Mouse (Mus musculus) hindbrain, embryonic 13.5 days (tissue): ENCODE data around the gene Hsf2bp. TPM values are rescaled to one million over a fixed set of nuclear protein-coding genes. Genes with fewer than 3 reads are reported as not detected.

Experiments
- ATAC-seq: fragments of 200-750 bp; cut with Nextera tagmentation; 2 replicates; pipeline ENCODE4 v1.8.0; 2017; ENCODE audit warnings: moderate TSS enrichment; ENCODE audit not compliant: low FRiP score
- H3K27ac ChIP-seq: fragments of 300-500 bp; sonication (generic); 2 replicates; pipeline ENCODE4 v1.5.1; 2015; ENCODE audit warnings: inconsistent platforms, mild to moderate bottlenecking, moderate library complexity
- H3K27me3 ChIP-seq: fragments of 300-500 bp; sonication (generic); 2 replicates; pipeline ENCODE4 v1.6.1; 2015; ENCODE audit warnings: mild to moderate bottlenecking, inconsistent platforms
- H3K36me3 ChIP-seq: fragments of 300-500 bp; sonication (generic); 2 replicates; pipeline ENCODE4 v1.6.1; 2015; ENCODE audit warnings: mild to moderate bottlenecking, inconsistent platforms
- H3K4me1 ChIP-seq: fragments of 300-500 bp; sonication (generic); replicated peaks from 2 replicates; pipeline ENCODE4 v1.6.1; 2015; ENCODE audit warnings: inconsistent platforms
- H3K4me2 ChIP-seq: fragments of 300-500 bp; sonication (generic); 2 replicates; pipeline ENCODE4 v1.6.1; 2015; ENCODE audit warnings: inconsistent platforms, mild to moderate bottlenecking, moderate library complexity
- H3K4me3 ChIP-seq: fragments of 300-500 bp; sonication (generic); 2 replicates; pipeline ENCODE4 v1.5.1; 2015; ENCODE audit warnings: mild to moderate bottlenecking, inconsistent platforms
- H3K9ac ChIP-seq: fragments of 300-500 bp; sonication (generic); 2 replicates; pipeline ENCODE4 v1.6.1; 2015; ENCODE audit warnings: mild to moderate bottlenecking, inconsistent platforms
- H3K9me3 ChIP-seq: fragments of 300-500 bp; sonication (generic); 2 replicates; pipeline ENCODE4 v1.6.1; 2016; ENCODE audit warnings: inconsistent platforms
- WGBS: fragments of 180-500 bp; shearing (Covaris S2); methylation state at CpG from one replicate; pipeline ENCODE4 v1.1.7; 2015; 5-methylcytosine and 5-hydroxymethylcytosine counted together
- polyA plus RNA-seq: library from polyadenylated mRNA; unstranded; fragments of >200 nt; fragmentation: Nextera tagmentation; extraction: Ambion mirVana; gene quantifications from 2 replicates; pipeline ENCODE4 v1.2.1, GENCODE M21; 2015

The Hsf2bp gene
- polyA plus RNA-seq, 1 experiment from 2014 or later: 0.70 TPM

DNA sequence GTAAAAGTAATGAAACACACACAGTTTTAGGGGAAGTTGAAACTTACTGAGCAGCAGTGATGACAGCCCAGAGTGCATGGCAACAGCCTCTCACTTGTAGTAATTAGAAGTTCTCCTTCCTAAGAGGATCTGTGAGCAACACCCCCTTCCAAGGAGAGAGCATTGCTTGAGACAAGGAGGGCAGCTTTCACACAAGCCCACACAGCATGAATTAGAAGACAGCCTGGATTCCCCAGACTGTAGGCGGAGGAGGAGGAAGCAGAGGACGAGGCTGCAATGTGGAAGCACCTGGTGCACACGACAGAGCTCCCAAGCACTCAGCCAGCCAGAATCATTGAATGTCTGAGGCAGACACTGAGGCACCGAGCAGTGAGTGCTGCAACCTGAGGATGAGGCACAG lies 39.8 kb downstream of the Hsf2bp start:
- H3K4me1 ChIP-seq: no peaks in the 10 kb centered on the region
- ATAC-seq: no peak
- no peak overlapping the region for H3K9ac ChIP-seq
- no peak overlapping the region for H3K4me3 ChIP-seq
- no peak overlapping the region for H3K27ac ChIP-seq
- no peaks in the 10 kb centered on the region for H3K9me3 ChIP-seq
- no peaks in the 10 kb centered on the region for H3K36me3 ChIP-seq
- H3K4me2 ChIP-seq: no peak overlapping the region
- WGBS: 83% methylated on average over 4 of the region's 4 CpGs
- no peaks in the 10 kb centered on the region for H3K27me3 ChIP-seq

DNA sequence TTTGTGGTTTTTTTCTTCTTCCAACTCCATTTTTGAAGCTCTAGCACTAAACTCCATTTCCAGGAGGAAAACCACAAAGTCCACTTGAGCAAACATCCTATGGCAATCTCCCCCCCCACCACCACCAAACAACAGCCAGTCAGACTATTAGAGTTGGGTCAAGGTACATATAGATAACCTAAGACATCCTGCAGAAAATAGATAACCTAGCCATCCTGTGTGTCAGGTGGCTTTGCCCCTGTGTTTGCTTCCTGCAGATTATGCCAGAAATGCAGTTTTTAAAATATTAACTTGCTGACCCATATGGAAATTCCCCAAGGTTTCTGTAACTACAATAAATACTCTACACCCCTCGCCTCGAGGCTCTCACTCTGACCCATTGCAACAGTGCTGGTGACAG lies 40.4 kb downstream of the Hsf2bp start:
- no peaks in the 10 kb centered on the region for H3K4me1 ChIP-seq
- H3K9me3 ChIP-seq: no peaks in the 10 kb centered on the region
- H3K36me3 ChIP-seq: no peaks in the 10 kb centered on the region
- no peak overlapping the region for H3K4me3 ChIP-seq
- no peak for ATAC-seq
- H3K4me2 ChIP-seq: no peak overlapping the region
- H3K27ac ChIP-seq: no peak overlapping the region
- no peaks in the 10 kb centered on the region for H3K27me3 ChIP-seq
- no peak overlapping the region for H3K9ac ChIP-seq
- WGBS: 92% methylated on average over 2 of the region's 2 CpGs

DNA sequence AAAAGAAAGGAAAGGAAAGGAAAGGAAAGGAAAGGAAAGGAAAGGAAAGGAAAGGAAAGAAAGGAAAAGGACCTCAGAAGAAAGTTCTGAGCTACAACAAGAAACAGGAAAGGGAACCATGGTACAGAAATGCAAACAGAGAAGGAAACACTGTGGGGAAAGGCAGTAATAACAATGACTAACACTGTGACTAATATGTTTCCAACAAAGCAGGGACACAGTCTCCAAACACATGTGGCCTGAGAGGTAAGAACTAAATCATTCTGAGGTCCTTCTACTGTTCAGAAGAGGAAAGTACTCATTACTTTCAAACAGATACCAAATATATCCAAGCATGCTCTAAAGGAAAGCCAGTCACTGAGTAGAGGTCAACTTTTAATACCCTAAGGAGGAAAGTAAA lies 42.0 kb downstream of the Hsf2bp start:
- Histone ChIP-seq H3K27me3 (no peaks in the 10 kb centered on the region), H3K4me3 (no peak overlapping the region), H3K27ac (no peak overlapping the region), H3K9ac (no peak overlapping the region), H3K4me2 (no peak overlapping the region), H3K4me1 (no peaks in the 10 kb centered on the region), H3K9me3 (no peaks in the 10 kb centered on the region), H3K36me3 (no peaks in the 10 kb centered on the region)
- ATAC-seq: no peak

DNA sequence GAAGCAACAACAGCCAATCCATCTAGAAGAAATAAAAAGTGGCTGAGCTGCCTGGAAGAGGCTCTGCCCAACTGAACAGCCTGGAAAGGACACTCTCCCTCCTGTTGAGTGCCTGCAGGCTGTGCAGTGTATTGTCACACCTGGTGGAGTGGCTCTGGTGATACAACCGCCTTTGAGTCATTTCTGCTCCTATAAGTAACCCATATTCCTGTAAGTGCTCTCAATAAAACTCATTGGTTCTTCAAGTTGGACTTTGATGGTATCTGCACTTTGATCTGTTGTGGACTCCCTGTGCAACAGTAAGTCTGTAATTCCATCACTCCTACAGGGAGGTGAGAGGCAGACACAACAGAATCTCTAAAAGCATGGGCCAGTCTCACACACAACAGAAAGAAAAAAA lies 42.8 kb downstream of the Hsf2bp start:
- H3K9ac ChIP-seq: no peak overlapping the region
- H3K4me3 ChIP-seq: no peak overlapping the region
- H3K27me3 ChIP-seq: no peaks in the 10 kb centered on the region
- no peak overlapping the region for H3K4me2 ChIP-seq
- H3K36me3 ChIP-seq: no peaks in the 10 kb centered on the region
- no peaks in the 10 kb centered on the region for H3K4me1 ChIP-seq
- WGBS: 97% methylated on average over 1 of the region's 1 CpGs
- ATAC-seq: no peak
- no peak overlapping the region for H3K27ac ChIP-seq
- no peaks in the 10 kb centered on the region for H3K9me3 ChIP-seq

DNA sequence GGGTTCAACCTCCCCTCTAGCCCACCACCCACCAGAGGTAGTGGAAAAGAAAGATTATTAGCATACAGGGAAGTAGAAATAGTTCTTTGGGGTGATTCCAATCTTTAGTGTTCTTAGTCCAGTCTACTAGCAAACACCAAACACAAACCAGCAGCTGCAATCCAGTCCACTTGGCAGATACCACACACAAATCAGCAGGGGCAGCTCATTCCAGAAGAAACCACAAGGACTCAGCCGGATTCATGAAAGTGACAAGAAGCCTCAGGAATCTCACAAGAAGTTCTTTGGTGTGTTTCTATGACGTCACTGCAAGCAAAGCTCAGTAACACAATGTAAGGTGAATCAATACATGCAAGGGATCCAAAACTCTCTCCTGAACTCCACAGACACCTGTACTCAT lies 44.1 kb downstream of the Hsf2bp start:
- 70% methylated on average over 2 of the region's 2 CpGs for WGBS
- no peak overlapping the region for H3K27ac ChIP-seq
- no peak for ATAC-seq

DNA sequence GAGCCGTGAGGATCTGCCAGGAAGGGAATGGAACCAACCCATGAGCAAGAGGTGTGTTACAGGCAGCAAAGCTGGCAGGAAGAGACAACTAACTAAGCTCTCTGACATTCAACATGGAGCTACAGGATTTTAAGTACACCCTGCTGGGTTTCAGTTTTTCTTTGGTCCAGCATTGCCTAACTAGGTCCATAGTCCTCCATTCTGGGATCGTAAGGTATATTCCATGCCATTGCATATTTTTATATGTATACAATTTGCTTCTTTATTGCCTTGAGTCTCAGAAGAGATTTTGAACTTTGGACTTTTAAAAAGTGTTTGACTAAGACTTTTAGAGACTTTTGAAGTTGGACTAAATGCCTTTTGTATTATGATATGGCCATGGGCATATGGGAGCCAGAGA lies 47.1 kb downstream of the Hsf2bp start:
- Histone ChIP-seq H3K9ac (no peak overlapping the region), H3K4me1 (no peaks in the 10 kb centered on the region), H3K27ac (no peak overlapping the region), H3K27me3 (no peaks in the 10 kb centered on the region), H3K9me3 (no peaks in the 10 kb centered on the region), H3K4me2 (no peak overlapping the region), H3K36me3 (no peaks in the 10 kb centered on the region), H3K4me3 (no peak overlapping the region)
- WGBS: 95% methylated on average over 2 of the region's 2 CpGs
- ATAC-seq: no peak

More for the DNA sequence above, 44.1 kb downstream of the Hsf2bp start:
- no peak overlapping the region for H3K4me3 ChIP-seq
- no peaks in the 10 kb centered on the region for H3K4me1 ChIP-seq
- no peaks in the 10 kb centered on the region for H3K36me3 ChIP-seq
- H3K9ac ChIP-seq: no peak overlapping the region
- no peak overlapping the region for H3K4me2 ChIP-seq
- H3K9me3 ChIP-seq: no peaks in the 10 kb centered on the region
- H3K27me3 ChIP-seq: no peaks in the 10 kb centered on the region

DNA sequence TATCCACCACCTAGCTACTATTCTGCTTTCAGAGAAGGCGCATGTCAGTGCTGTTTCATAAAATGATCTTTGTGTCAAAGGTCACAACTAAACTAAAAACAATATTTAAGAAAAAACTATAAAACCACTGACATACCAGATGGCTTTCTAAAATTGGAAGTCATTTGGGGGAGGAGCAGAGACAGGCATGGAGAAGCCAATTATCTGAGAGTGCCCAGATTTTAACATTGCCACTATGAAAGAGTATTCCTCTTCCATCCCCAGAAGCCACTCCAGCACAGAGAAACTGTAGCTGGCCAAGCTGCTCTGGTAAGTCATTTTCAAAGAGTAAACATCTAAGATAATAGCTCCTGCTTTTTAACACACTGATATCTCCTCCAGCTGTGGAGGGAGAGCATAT lies 49.2 kb downstream of the Hsf2bp start:
- H3K4me2 ChIP-seq: no peak overlapping the region
- no peak overlapping the region for H3K27ac ChIP-seq
- no peaks in the 10 kb centered on the region for H3K36me3 ChIP-seq
- H3K4me1 ChIP-seq: no peaks in the 10 kb centered on the region
- no peak for ATAC-seq
- H3K9ac ChIP-seq: no peak overlapping the region
- H3K27me3 ChIP-seq: no peaks in the 10 kb centered on the region
- H3K9me3 ChIP-seq: no peaks in the 10 kb centered on the region
- WGBS: 90% methylated on average over 1 of the region's 1 CpGs
- no peak overlapping the region for H3K4me3 ChIP-seq

DNA sequence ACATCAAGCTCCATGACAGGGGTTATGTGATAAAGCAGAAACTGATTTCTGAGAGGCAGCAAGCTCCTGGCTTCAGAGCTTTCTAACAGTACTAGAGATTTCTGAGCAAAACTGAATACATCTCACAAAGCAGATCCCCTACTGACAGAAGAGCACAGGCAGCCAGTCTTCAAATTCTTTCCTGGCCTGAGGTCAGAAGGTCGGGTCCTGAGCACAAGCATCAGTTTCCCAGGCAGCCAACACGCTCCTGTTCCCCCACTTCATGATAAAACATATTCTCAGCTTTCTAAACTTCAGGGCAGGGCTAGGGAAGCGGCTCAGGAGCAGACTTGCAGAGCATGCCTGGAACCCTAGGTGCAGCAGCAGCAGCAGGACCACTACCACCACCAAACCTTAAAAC lies 52.7 kb downstream of the Hsf2bp start:
- WGBS: 30% methylated on average over 3 of the region's 3 CpGs
- Histone ChIP-seq H3K9me3 (no peaks in the 10 kb centered on the region), H3K27me3 (no peaks in the 10 kb centered on the region), H3K4me1 (no peaks in the 10 kb centered on the region), H3K4me3 (no peak overlapping the region), H3K27ac (no peak overlapping the region), H3K4me2 (no peak overlapping the region), H3K9ac (no peak overlapping the region), H3K36me3 (no peaks in the 10 kb centered on the region)
- ATAC-seq: no peak

DNA sequence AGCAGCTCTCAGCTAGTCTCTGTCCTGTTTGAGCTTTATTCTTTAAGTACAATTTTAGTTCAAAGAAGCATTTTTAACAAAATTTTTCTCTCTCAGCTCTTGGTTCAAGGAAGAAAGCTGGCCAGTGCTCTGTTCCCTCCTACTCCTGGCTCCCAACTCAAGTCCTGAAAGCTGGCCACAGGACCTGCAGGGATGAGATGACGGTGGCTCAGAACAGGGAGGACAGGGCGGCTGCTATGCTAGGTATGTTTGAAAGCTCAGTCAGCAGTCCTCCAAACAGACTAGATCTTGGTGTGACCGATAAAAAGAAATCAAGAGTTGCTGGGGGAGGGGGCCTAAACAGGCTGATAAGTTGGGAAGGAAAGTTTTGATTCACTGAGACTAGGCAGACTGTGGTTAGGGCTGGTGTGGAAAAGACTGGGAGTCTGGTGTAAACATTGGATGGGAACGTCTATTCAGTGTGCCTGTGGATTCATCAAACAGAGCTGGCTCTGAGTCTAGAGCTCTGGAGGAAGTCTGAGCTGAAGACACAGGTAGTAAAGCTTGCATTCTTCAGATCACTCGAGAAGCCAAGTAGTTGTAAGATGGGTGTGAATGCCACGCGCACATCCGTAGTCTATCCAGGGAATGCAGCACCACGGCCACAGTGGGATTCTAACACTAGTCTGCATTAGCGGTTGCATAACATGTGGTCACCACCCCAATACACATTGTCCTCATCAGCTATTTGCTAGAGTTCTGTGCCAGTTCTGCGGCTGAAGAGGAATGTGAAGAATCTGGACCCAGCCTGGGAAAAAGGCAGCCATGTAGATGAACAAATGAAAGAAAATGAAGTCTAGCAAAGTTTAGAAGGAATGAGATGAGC lies 53.6 kb downstream of the Hsf2bp start:
- Histone ChIP-seq H3K27ac (no peak overlapping the region), H3K36me3 (no peaks in the 10 kb centered on the region), H3K27me3 (no peaks in the 10 kb centered on the region), H3K4me1 (no peaks in the 10 kb centered on the region), H3K9me3 (no peaks in the 10 kb centered on the region), H3K9ac (no peak overlapping the region), H3K4me3 (no peak overlapping the region), H3K4me2 (no peak overlapping the region)
- no peak for ATAC-seq
- 87% methylated on average over 11 of the region's 11 CpGs for WGBS

DNA sequence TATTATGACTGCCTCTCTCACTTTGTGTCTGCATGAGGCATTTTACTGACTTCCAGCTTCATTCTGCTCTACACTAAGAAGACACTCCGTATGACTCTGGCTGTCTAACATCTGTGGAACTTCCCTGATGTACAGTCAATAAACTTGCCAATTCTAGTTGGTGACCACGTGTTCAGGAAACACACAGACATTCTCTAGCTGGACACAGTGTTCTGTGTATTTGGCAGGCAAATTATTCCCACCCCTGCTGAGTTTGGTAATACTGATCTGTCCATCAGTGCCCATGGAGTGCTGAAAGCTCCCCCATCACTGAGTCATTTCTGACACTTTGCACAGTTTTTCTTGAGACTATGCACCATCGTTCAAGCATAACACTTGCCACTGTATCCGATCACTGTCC lies 56.3 kb downstream of the Hsf2bp start:
- Histone ChIP-seq H3K4me3 (no peak overlapping the region), H3K4me1 (no peaks in the 10 kb centered on the region), H3K4me2 (no peak overlapping the region), H3K9ac (no peak overlapping the region), H3K36me3 (no peaks in the 10 kb centered on the region), H3K9me3 (no peaks in the 10 kb centered on the region), H3K27ac (no peak overlapping the region), H3K27me3 (no peaks in the 10 kb centered on the region)
- no peak for ATAC-seq
- 73% methylated on average over 4 of the region's 4 CpGs for WGBS

DNA sequence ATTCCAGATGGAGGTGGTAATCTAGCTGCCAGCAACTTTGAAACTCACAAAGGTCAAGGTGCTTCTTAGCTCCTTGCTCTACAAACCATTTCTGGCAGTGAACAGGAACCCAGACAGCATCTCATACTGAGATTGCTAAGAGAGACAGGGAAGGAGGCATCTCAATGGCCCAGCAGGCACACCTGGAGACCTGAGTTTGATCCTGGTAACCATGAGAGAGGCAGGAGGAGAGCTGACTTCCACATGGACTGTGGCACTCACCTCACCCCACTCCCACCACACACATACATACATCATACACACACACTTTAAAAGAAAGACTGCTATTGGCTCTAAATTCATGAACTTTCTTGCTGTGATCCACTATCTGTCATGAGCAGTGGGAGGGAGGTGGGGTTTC lies 59.0 kb downstream of the Hsf2bp start:
- Histone ChIP-seq H3K4me1 (no peaks in the 10 kb centered on the region), H3K27ac (no peak overlapping the region), H3K4me3 (no peak overlapping the region), H3K27me3 (no peaks in the 10 kb centered on the region), H3K9me3 (no peaks in the 10 kb centered on the region), H3K4me2 (no peak overlapping the region), H3K36me3 (no peaks in the 10 kb centered on the region), H3K9ac (no peak overlapping the region)
- ATAC-seq: no peak

DNA sequence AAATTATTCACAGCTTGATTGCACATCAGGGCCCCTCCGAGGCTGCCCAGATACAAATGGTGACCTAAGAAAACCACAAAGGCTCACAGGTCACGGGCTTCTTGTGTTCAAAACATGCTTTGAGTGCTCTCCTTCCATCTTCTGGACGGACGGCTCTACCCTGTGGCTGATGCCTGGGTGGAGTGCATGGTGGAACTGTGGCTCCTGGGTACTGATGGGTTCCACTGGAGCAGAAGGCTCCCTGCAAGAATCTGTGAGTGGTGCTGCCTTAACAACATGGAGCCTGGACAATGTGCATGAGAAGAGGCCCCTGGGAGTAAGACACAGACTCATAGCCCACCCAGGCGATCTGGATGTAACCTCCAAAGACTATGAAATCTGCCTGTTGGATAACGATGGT lies 59.6 kb downstream of the Hsf2bp start:
- WGBS: 64% methylated on average over 6 of the region's 6 CpGs
- no peak overlapping the region for H3K9ac ChIP-seq

DNA sequence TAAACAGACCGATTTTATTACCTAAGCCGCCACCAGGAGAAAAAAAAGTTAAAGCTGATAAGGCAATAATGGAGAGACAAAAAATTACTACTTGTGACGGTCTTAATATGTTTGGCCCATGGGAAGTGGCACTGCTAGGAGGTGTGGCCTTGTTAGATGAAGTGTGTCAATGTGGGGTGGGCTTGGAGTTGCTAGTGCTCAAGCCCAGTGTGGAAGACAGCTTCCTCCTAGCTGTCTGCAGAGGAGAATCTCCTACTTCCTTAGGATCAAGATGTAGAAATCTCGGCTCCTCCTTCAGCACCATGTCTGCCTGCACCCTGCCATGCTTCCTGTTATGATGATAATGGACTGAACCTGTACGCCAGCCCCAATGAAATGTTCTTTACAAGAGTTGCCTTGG lies 61.5 kb downstream of the Hsf2bp start:
- Histone ChIP-seq H3K4me3 (no peak overlapping the region), H3K9ac (no peak overlapping the region), H3K4me2 (no peak overlapping the region), H3K27me3 (no peaks in the 10 kb centered on the region), H3K4me1 (no peaks in the 10 kb centered on the region), H3K9me3 (no peaks in the 10 kb centered on the region), H3K36me3 (no peaks in the 10 kb centered on the region), H3K27ac (no peak overlapping the region)
- 79% methylated on average over 5 of the region's 5 CpGs for WGBS
- ATAC-seq: no peak

More for the DNA sequence above, 59.6 kb downstream of the Hsf2bp start:
- Histone ChIP-seq H3K4me1 (no peaks in the 10 kb centered on the region), H3K4me3 (no peak overlapping the region), H3K27me3 (no peaks in the 10 kb centered on the region), H3K4me2 (no peak overlapping the region), H3K9me3 (no peaks in the 10 kb centered on the region), H3K27ac (no peak overlapping the region), H3K36me3 (no peaks in the 10 kb centered on the region)
- ATAC-seq: no peak
